Mouse (Mus musculus) intestine, postnatal 0 days (tissue): ENCODE results near the gene Tomm40. TPM values are rescaled to one million over a fixed set of nuclear protein-coding genes. Genes with fewer than 3 reads are reported as not detected.
"Not testable (repeated sequence)": the region's sequence is repeated elsewhere in the genome, so short reads cannot be mapped to it uniquely, and the experiment has no call there.

Source experiments
- ATAC-seq: fragments of 200-750 bp; cut with Nextera tagmentation; 2 replicates; pipeline ENCODE4 v1.8.0; 2017; ENCODE audit warnings: mild to moderate bottlenecking, moderate TSS enrichment, moderate library complexity
- H3K27ac ChIP-seq: fragments of 300-500 bp; sonication (generic); 2 replicates; pipeline ENCODE4 v1.5.1; 2014; ENCODE audit warnings: mild to moderate bottlenecking, low read depth, low read length, moderate library complexity
- H3K27me3 ChIP-seq: fragments of 300-500 bp; sonication (generic); replicated peaks from 2 replicates; pipeline ENCODE4 v1.6.1; 2014; ENCODE audit warnings: low read length, mixed read lengths; ENCODE audit not compliant: control insufficient read depth, insufficient read depth
- H3K36me3 ChIP-seq: fragments of 300-500 bp; sonication (generic); 2 replicates; pipeline ENCODE4 v1.6.1; 2014; ENCODE audit warnings: mild to moderate bottlenecking, moderate library complexity; ENCODE audit not compliant: control insufficient read depth, insufficient read depth
- H3K4me1 ChIP-seq: fragments of 300-500 bp; sonication (generic); replicated peaks from 2 replicates; pipeline ENCODE4 v1.6.1; 2014; ENCODE audit warnings: antibody characterized with exemption, low read length, mixed read lengths; ENCODE audit not compliant: control insufficient read depth, insufficient read depth
- H3K4me2 ChIP-seq: fragments of 300-500 bp; sonication (generic); replicated peaks from 2 replicates; pipeline ENCODE4 v1.6.1; 2014; ENCODE audit warnings: low read depth, mild to moderate bottlenecking, moderate library complexity
- H3K4me3 ChIP-seq: fragments of 300-500 bp; sonication (generic); 2 replicates; pipeline ENCODE4 v1.5.1; 2014; ENCODE audit warnings: low read depth, low read length
- H3K9ac ChIP-seq: fragments of 300-500 bp; sonication (generic); 2 replicates; pipeline ENCODE4 v1.6.1; 2014; ENCODE audit warnings: mild to moderate bottlenecking, low read depth, low read length
- H3K9me3 ChIP-seq: fragments of 300-500 bp; sonication (generic); 2 replicates; pipeline ENCODE4 v1.6.1; 2016; ENCODE audit warnings: mixed run types; ENCODE audit not compliant: control insufficient read depth
- CTCF ChIP-seq: sonication (generic); IDR thresholded peaks from 2 replicates; pipeline ENCODE4 v1.5.1; 2016; ENCODE audit warnings: low read depth, mild to moderate bottlenecking, control low read depth, antibody characterized with exemption, moderate library complexity
- WGBS: fragments of 180-500 bp; shearing (Covaris S2); extraction: QIAGEN DNeasy Blood & Tissue Kit; methylation state at CpG from one replicate; pipeline ENCODE4 v1.1.7; 2014; 5-methylcytosine and 5-hydroxymethylcytosine counted together
- polyA plus RNA-seq: library from polyadenylated mRNA; unstranded; fragments of >200 nt; fragmentation: Nextera tagmentation; extraction: Ambion mirVana; gene quantifications from 2 replicates; pipeline ENCODE4 v1.2.1, GENCODE M21; 2015

Gene Tomm40
- polyA plus RNA-seq, 1 experiment from 2014 or later: 85.5 TPM

GRCm38 (mm10) chr7:19688611-19689010, 26.6 kb downstream of the Tomm40 start:
- Histone ChIP-seq H3K27ac (no peak overlapping the region), H3K9ac (no peak overlapping the region), H3K4me3 (no peak overlapping the region), H3K4me2 (no peak overlapping the region), H3K4me1 (peaks cover 9% of the 10 kb centered on the region; the same call in 1 of the 2 replicates), H3K27me3 (no peaks in the 10 kb centered on the region), H3K9me3 (no peaks in the 10 kb centered on the region), H3K36me3 (no peaks in the 10 kb centered on the region)
- no peak for ATAC-seq
- WGBS: 91% methylated on average over 2 of the region's 2 CpGs
- TF ChIP-seq CTCF: no peak

- TF ChIP-seq CTCF: no peak
- H3K4me1 ChIP-seq: peaks cover 8% of the 10 kb centered on the region; the same call in 1 of the 2 replicates
- no peaks in the 10 kb centered on the region for H3K36me3 ChIP-seq
- no peak overlapping the region for H3K27ac ChIP-seq
- no peaks in the 10 kb centered on the region for H3K9me3 ChIP-seq
- no peak overlapping the region for H3K9ac ChIP-seq
- WGBS: 95% methylated on average over 10 of the region's 10 CpGs
- H3K4me3 ChIP-seq: no peak overlapping the region
- no peak overlapping the region for H3K4me2 ChIP-seq
- H3K27me3 ChIP-seq: no peaks in the 10 kb centered on the region
- no peak for ATAC-seq
These were observed 27.1 kb downstream of the Tomm40 start for GRCm38 (mm10) chr7:19688101-19688500.

- H3K27ac ChIP-seq, H3K9ac ChIP-seq, H3K9me3 ChIP-seq, H3K27me3 ChIP-seq, H3K4me2 ChIP-seq, H3K4me3 ChIP-seq, H3K4me1 ChIP-seq, H3K36me3 ChIP-seq: not testable (repeated sequence)
- 50% methylated on average over 8 of the region's 8 CpGs for WGBS
- ATAC-seq: 0 out of 2 replicates have a peak, but pooled peaks have one; percentile 9
- peak; percentile 33; the same call in 1 of the 2 replicates for TF ChIP-seq CTCF
These were observed 28.2 kb downstream of the Tomm40 start for GRCm38 (mm10) chr7:19686927-19687583.

DNA sequence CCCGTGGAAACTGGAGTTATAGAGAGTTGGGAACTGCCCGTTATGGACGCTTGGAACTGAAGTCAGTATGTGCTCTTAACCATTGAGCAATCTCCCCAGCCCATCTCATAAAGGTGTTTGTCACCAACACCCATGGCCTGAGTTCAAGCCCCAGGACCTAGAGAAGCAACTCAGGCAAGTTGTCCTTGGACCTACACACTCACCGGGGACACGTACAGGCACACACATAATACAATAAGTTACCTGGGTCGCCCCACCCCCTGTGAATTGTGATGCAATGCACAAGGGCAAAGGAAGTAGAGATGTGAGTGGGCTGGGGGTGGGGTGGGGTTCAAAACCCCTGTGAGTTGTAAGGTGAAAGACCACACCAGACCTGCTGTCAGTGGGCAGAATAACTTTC, 28.7 kb downstream of the Tomm40 start:
- H3K4me3 ChIP-seq: no peak overlapping the region
- peak; percentile 37; the same call in 1 of the 2 replicates for ATAC-seq

GRCm38 (mm10) chr7:19685374-19685773, 29.9 kb downstream of the Tomm40 start:
- H3K4me3 ChIP-seq: no peak overlapping the region
- no peaks in the 10 kb centered on the region for H3K9me3 ChIP-seq
- no peaks in the 10 kb centered on the region for H3K36me3 ChIP-seq
- WGBS: 55% methylated on average over 4 of the region's 4 CpGs
- no peak for ATAC-seq
- no peak overlapping the region for H3K4me2 ChIP-seq
- H3K27me3 ChIP-seq: no peaks in the 10 kb centered on the region
- no peaks in the 10 kb centered on the region for H3K4me1 ChIP-seq
- no peak overlapping the region for H3K27ac ChIP-seq
- no peak for TF ChIP-seq CTCF
- H3K9ac ChIP-seq: no peak overlapping the region

More for the DNA sequence above, 28.7 kb downstream of the Tomm40 start:
- H3K27ac ChIP-seq: no peak overlapping the region
- H3K27me3 ChIP-seq: no peaks in the 10 kb centered on the region
- WGBS: 68% methylated on average over 6 of the region's 6 CpGs
- no peaks in the 10 kb centered on the region for H3K36me3 ChIP-seq
- H3K4me1 ChIP-seq: no peaks in the 10 kb centered on the region
- TF ChIP-seq CTCF: no peak
- H3K9me3 ChIP-seq: no peaks in the 10 kb centered on the region
- H3K4me2 ChIP-seq: no peak overlapping the region
- no peak overlapping the region for H3K9ac ChIP-seq

- Histone ChIP-seq H3K4me1 (no peaks in the 10 kb centered on the region), H3K27me3 (no peaks in the 10 kb centered on the region), H3K9ac (no peak overlapping the region), H3K4me3 (no peak overlapping the region), H3K36me3 (no peaks in the 10 kb centered on the region), H3K4me2 (no peak overlapping the region), H3K27ac (no peak overlapping the region), H3K9me3 (no peaks in the 10 kb centered on the region)
- WGBS: 90% methylated on average over 6 of the region's 6 CpGs
- ATAC-seq: no peak
- no peak for TF ChIP-seq CTCF
These were observed 31.5 kb downstream of the Tomm40 start for GRCm38 (mm10) chr7:19683771-19684201.
